Mouse (Mus musculus): Measurements from ENCODE around the gene Pik3ap1. TPM values are rescaled to one million over a fixed set of nuclear protein-coding genes. Genes with fewer than 3 reads are reported as not detected.

Gene Pik3ap1
- polyA plus RNA-seq, 1 experiment from 2014 or later: 8.6 TPM

- Histone ChIP-seq H3K36me3 (ENCODE audit: insufficient read depth, low read length) (no peaks in the 10 kb centered on the region), H3K4me3 (ENCODE audit: low read depth, low read length) (no peak overlapping the region), H3K9ac (replicated peaks; ENCODE audit: low read depth) (no peak overlapping the region), H3K9me3 (ENCODE audit: low read length) (no peaks in the 10 kb centered on the region), H3K27me3 (replicated peaks; ENCODE audit: insufficient read depth, low read length) (no peaks in the 10 kb centered on the region), H3K4me2 (replicated peaks; ENCODE audit: low read depth, low read length) (no peak overlapping the region), H3K4me1 (ENCODE audit: insufficient read depth, low read depth, low read length) (peaks cover 8% of the 10 kb centered on the region), H3K27ac (ENCODE audit: low read length) (no peak overlapping the region)
- WGBS: 72% methylated on average over 3 of the region's 3 CpGs
- no peak for TF ChIP-seq EP300 (IDR thresholded peaks at IDR 0.05)
- TF ChIP-seq CTCF (IDR thresholded peaks at IDR 0.05): no peak
- ATAC-seq (no peak), DNase-seq (ENCODE audit: low spot score) (peak; percentile 21)
These were observed 2.4 kb downstream of the Pik3ap1 start for GRCm38 (mm10) chr19:41382391-41382978.

GRCm38 (mm10) chr19:41381581-41382239 is 3.2 kb downstream of the Pik3ap1 start:
- 64% methylated on average over 9 of the region's 9 CpGs for WGBS
- Histone ChIP-seq H3K27ac (ENCODE audit: low read length) (no peak overlapping the region), H3K4me3 (ENCODE audit: low read depth, low read length) (no peak overlapping the region), H3K36me3 (ENCODE audit: insufficient read depth, low read length) (no peaks in the 10 kb centered on the region), H3K4me2 (replicated peaks; ENCODE audit: low read depth, low read length) (no peak overlapping the region), H3K9me3 (ENCODE audit: low read length) (no peaks in the 10 kb centered on the region), H3K4me1 (ENCODE audit: insufficient read depth, low read depth, low read length) (peaks cover 8% of the 10 kb centered on the region), H3K9ac (replicated peaks; ENCODE audit: low read depth) (no peak overlapping the region), H3K27me3 (replicated peaks; ENCODE audit: insufficient read depth, low read length) (no peaks in the 10 kb centered on the region)
- ATAC-seq: no peak
- no peak for DNase-seq (ENCODE audit: low spot score)
- TF ChIP-seq EP300 (IDR thresholded peaks at IDR 0.05) (no peak), CTCF (IDR thresholded peaks at IDR 0.05) (no peak)

- Histone ChIP-seq H3K4me2 (replicated peaks; ENCODE audit: low read depth, low read length) (no peak overlapping the region), H3K9me3 (ENCODE audit: low read length) (no peaks in the 10 kb centered on the region), H3K27ac (ENCODE audit: low read length) (no peak overlapping the region), H3K4me1 (ENCODE audit: insufficient read depth, low read depth, low read length) (no peaks in the 10 kb centered on the region), H3K4me3 (ENCODE audit: low read depth, low read length) (no peak overlapping the region), H3K27me3 (replicated peaks; ENCODE audit: insufficient read depth, low read length) (no peaks in the 10 kb centered on the region), H3K9ac (replicated peaks; ENCODE audit: low read depth) (no peak overlapping the region), H3K36me3 (ENCODE audit: insufficient read depth, low read length) (no peaks in the 10 kb centered on the region)
- peak; percentile 55 for DNase-seq (ENCODE audit: low spot score)
- ATAC-seq: peak; percentile 71
- 66% methylated on average over 3 of the region's 3 CpGs for WGBS
- TF ChIP-seq CTCF (IDR thresholded peaks at IDR 0.05) (no peak), EP300 (IDR thresholded peaks at IDR 0.05) (no peak)
These were observed 5.7 kb downstream of the Pik3ap1 start for GRCm38 (mm10) chr19:41379195-41379594.

- no peaks in the 10 kb centered on the region for H3K9me3 ChIP-seq (ENCODE audit: low read length)
- WGBS: 80% methylated on average over 21 of the region's 21 CpGs
- no peak overlapping the region for H3K4me3 ChIP-seq (ENCODE audit: low read depth, low read length)
- H3K9ac ChIP-seq (replicated peaks; ENCODE audit: low read depth): no peak overlapping the region
- no peak overlapping the region for H3K27ac ChIP-seq (ENCODE audit: low read length)
- TF ChIP-seq EP300 (IDR thresholded peaks at IDR 0.05): no peak
- no peak for TF ChIP-seq CTCF (IDR thresholded peaks at IDR 0.05)
- H3K4me1 ChIP-seq (ENCODE audit: insufficient read depth, low read depth, low read length): no peaks in the 10 kb centered on the region
- no peak for ATAC-seq
- H3K36me3 ChIP-seq (ENCODE audit: insufficient read depth, low read length): no peaks in the 10 kb centered on the region
- no peaks in the 10 kb centered on the region for H3K27me3 ChIP-seq (replicated peaks; ENCODE audit: insufficient read depth, low read length)
- H3K4me2 ChIP-seq (replicated peaks; ENCODE audit: low read depth, low read length): no peak overlapping the region
- no peak for DNase-seq (ENCODE audit: low spot score)
These were observed 9.1 kb downstream of the Pik3ap1 start for GRCm38 (mm10) chr19:41375791-41376190.

GRCm38 (mm10) chr19:41375096-41375495 is 9.8 kb downstream of the Pik3ap1 start:
- DNase-seq (ENCODE audit: low spot score) (no peak), ATAC-seq (no peak)
- Histone ChIP-seq H3K4me2 (replicated peaks; ENCODE audit: low read depth, low read length) (no peak overlapping the region), H3K9ac (replicated peaks; ENCODE audit: low read depth) (no peak overlapping the region), H3K4me1 (ENCODE audit: insufficient read depth, low read depth, low read length) (peaks cover 2% of the 10 kb centered on the region; the same call in 1 of the 2 replicates), H3K27me3 (replicated peaks; ENCODE audit: insufficient read depth, low read length) (no peaks in the 10 kb centered on the region), H3K4me3 (ENCODE audit: low read depth, low read length) (no peak overlapping the region), H3K9me3 (ENCODE audit: low read length) (no peaks in the 10 kb centered on the region), H3K36me3 (ENCODE audit: insufficient read depth, low read length) (no peaks in the 10 kb centered on the region), H3K27ac (ENCODE audit: low read length) (no peak overlapping the region)
- no peak for TF ChIP-seq EP300 (IDR thresholded peaks at IDR 0.05)
- TF ChIP-seq CTCF (IDR thresholded peaks at IDR 0.05): no peak
- 100% methylated on average over 1 of the region's 1 CpGs for WGBS

GRCm38 (mm10) chr19:41374658-41375057 is 10.2 kb downstream of the Pik3ap1 start:
- H3K9ac ChIP-seq (replicated peaks; ENCODE audit: low read depth): no peak overlapping the region
- H3K9me3 ChIP-seq (ENCODE audit: low read length): no peaks in the 10 kb centered on the region
- H3K4me1 ChIP-seq (ENCODE audit: insufficient read depth, low read depth, low read length): peaks cover 5% of the 10 kb centered on the region; the same call in 1 of the 2 replicates
- WGBS: 75% methylated on average over 5 of the region's 5 CpGs
- H3K36me3 ChIP-seq (ENCODE audit: insufficient read depth, low read length): no peaks in the 10 kb centered on the region
- ATAC-seq (no peak), DNase-seq (ENCODE audit: low spot score) (no peak)
- TF ChIP-seq EP300 (IDR thresholded peaks at IDR 0.05) (no peak), CTCF (IDR thresholded peaks at IDR 0.05) (no peak)
- no peak overlapping the region for H3K4me2 ChIP-seq (replicated peaks; ENCODE audit: low read depth, low read length)
- H3K4me3 ChIP-seq (ENCODE audit: low read depth, low read length): no peak overlapping the region
- no peaks in the 10 kb centered on the region for H3K27me3 ChIP-seq (replicated peaks; ENCODE audit: insufficient read depth, low read length)
- no peak overlapping the region for H3K27ac ChIP-seq (ENCODE audit: low read length)
